ENCODE assay signal across 10 mouse cellular contexts in genomic region chrX:71963275-71963912, GRCm38 (mm10). TPM values are rescaled to one million over a fixed set of nuclear protein-coding genes. Genes with fewer than 3 reads are reported as not detected.
DNase-seq lines count a peak whose midpoint lies in the region; ATAC-seq and TF ChIP-seq lines count a peak whose summit lies in the region.
"Had no signal": no experiment of that assay in that cellular context is flagged by ENCODE, and none has a peak within 500 bp of the region (broad histone marks: within the 10 kb centered on the region; RNA-seq: fewer than 3 reads in every experiment).

No protein-coding gene starts in this region.

- no peaks in the 10 kb centered on the region for H3K36me3 ChIP-seq in heart, embryonic 13.5 days
- H3K36me3 ChIP-seq in hindbrain, embryonic 11.5 days (ENCODE audit: control insufficient read depth, insufficient read depth, low read length) = no peaks in the 10 kb centered on the region
- H3K36me3 ChIP-seq in midbrain, embryonic 13.5 days = 0 out of 2 replicates have a peak, but pooled peaks cover 5% of the 10 kb centered on the region
- H3K36me3 ChIP-seq: G1E had no signal

- H3K4me1 ChIP-seq in heart, embryonic 13.5 days = no peaks in the 10 kb centered on the region
- H3K4me1 ChIP-seq in cortical plate, adult 2 months (ENCODE audit: control insufficient read depth, insufficient read depth, low read length) = no peaks in the 10 kb centered on the region
- H3K4me1 ChIP-seq in hindbrain, embryonic 11.5 days (replicated peaks; ENCODE audit: control insufficient read depth, insufficient read depth, low read length) = no peaks in the 10 kb centered on the region
- peaks cover 6% of the 10 kb centered on the region for H3K4me1 ChIP-seq in midbrain, embryonic 13.5 days (replicated peaks)

- H3K27me3 ChIP-seq in heart, embryonic 13.5 days (replicated peaks) = peaks cover 42% of the 10 kb centered on the region
- H3K27me3 ChIP-seq in hindbrain, embryonic 11.5 days (ENCODE audit: control insufficient read depth, insufficient read depth, low read length) = no peaks in the 10 kb centered on the region
- no peaks in the 10 kb centered on the region; the same call in 1 of the 2 replicates for H3K27me3 ChIP-seq in midbrain, embryonic 13.5 days

- no peak for TF ChIP-seq CTCF in cortical plate, adult 2 months (IDR thresholded peaks at IDR 0.05; ENCODE audit: extremely low read depth, insufficient read depth, low read length)

- no peak for DNase-seq in heart, adult 18-20 months
- peak; percentile 10 for DNase-seq in hindbrain, embryonic 11.5 days (ENCODE audit: low spot score)
- DNase-seq in cerebellum, postnatal 25 days = no peak
- no peak for DNase-seq in cerebellum, postnatal 14 days
- no peak for DNase-seq in spleen, adult 12 weeks (ENCODE audit: low spot score)

- ATAC-seq in heart, embryonic 13.5 days (ENCODE audit: extremely low read depth, insufficient number of reproducible peaks, low FRiP score, low TSS enrichment) = no peak
- ATAC-seq in hindbrain, embryonic 11.5 days (ENCODE audit: low FRiP score) = peak; percentile 33; the same call in 1 of the 2 replicates
- peak; percentile 49 for ATAC-seq in midbrain, embryonic 13.5 days

- H3K9ac ChIP-seq in heart, embryonic 13.5 days = peak overlapping the region; percentile 75
- H3K9ac ChIP-seq in hindbrain, embryonic 11.5 days (ENCODE audit: low read depth, low read length) = peak overlapping the region; percentile 65
- H3K9ac ChIP-seq in midbrain, embryonic 13.5 days (replicated peaks) = peak overlapping the region; percentile 72

- peak overlapping the region; percentile 76 for H3K4me2 ChIP-seq in heart, embryonic 13.5 days
- peak overlapping the region; percentile 66 for H3K4me2 ChIP-seq in hindbrain, embryonic 11.5 days (replicated peaks; ENCODE audit: low read depth, low read length)
- H3K4me2 ChIP-seq in midbrain, embryonic 13.5 days (replicated peaks) = peak overlapping the region; percentile 66

- no peak overlapping the region for H3K27ac ChIP-seq in heart, embryonic 13.5 days (replicated peaks)
- H3K27ac ChIP-seq in cortical plate, adult 2 months (ENCODE audit: insufficient read depth, low read length) = peak overlapping the region; percentile 59; the same call in 1 of the 2 replicates
- H3K27ac ChIP-seq in hindbrain, embryonic 11.5 days (ENCODE audit: low read depth, low read length) = no peak overlapping the region
- peak overlapping the region; percentile 67 for H3K27ac ChIP-seq in midbrain, embryonic 13.5 days
- H3K27ac ChIP-seq: macrophage had no signal

- WGBS in heart, embryonic 13.5 days = 41% methylated on average over 9 of the region's 9 CpGs
- 30% methylated on average over 9 of the region's 9 CpGs for WGBS in hindbrain, embryonic 11.5 days
- 32% methylated on average over 9 of the region's 9 CpGs for WGBS in midbrain, embryonic 13.5 days

- no peaks in the 10 kb centered on the region for H3K9me3 ChIP-seq in heart, embryonic 13.5 days
- no peaks in the 10 kb centered on the region for H3K9me3 ChIP-seq in hindbrain, embryonic 11.5 days (ENCODE audit: control insufficient read depth, low read length)
- H3K9me3 ChIP-seq in midbrain, embryonic 13.5 days = no peaks in the 10 kb centered on the region
- H3K9me3 ChIP-seq: G1E had no signal

- peak overlapping the region; percentile 56 for H3K4me3 ChIP-seq in heart, embryonic 13.5 days
- peak overlapping the region; percentile 68 for H3K4me3 ChIP-seq in cortical plate, adult 2 months (ENCODE audit: insufficient read depth, low read length)
- H3K4me3 ChIP-seq in hindbrain, embryonic 11.5 days (ENCODE audit: low read depth, low read length) = peak overlapping the region; percentile 46
- peak overlapping the region; percentile 50 for H3K4me3 ChIP-seq in midbrain, embryonic 13.5 days (replicated peaks)

- 0 out of 2 replicates have a peak, but pooled peaks have one; percentile 6 for TF ChIP-seq POLR2A in cortical plate, adult 2 months (IDR thresholded peaks at IDR 0.05; ENCODE audit: extremely low read depth, insufficient read depth, low read length)

RNA-seq across cellular contexts. Expression of gene Prrg3, which starts 1.0 kb away (rescaled TPM):
- polyA plus RNA-seq in heart, embryonic 13.5 days (2015; fragmentation: Nextera tagmentation; extraction: Ambion mirVana) = 6.3 and 6.4 TPM in 2 replicates
- 1 to 10 TPM; 5.8 to 7.2 TPM for total RNA-seq in heart, adult 18-20 months (2021)
- polyA plus RNA-seq in cortical plate, adult 2 months (2012; rRNA removed) = 27.6 and 28.4 TPM in 2 replicates
- 7.8 and 8.1 TPM in 2 replicates for polyA plus RNA-seq in hindbrain, embryonic 11.5 days (2014; fragmentation: Nextera tagmentation; extraction: Ambion mirVana)
- polyA plus RNA-seq in midbrain, embryonic 13.5 days (2015; fragmentation: Nextera tagmentation; extraction: Ambion mirVana) = 10.0 and 12.0 TPM in 2 replicates
- polyA plus RNA-seq: G1E, macrophage had no signal

RNA-seq across cellular contexts. Expression of gene Fate1, which starts 9.4 kb away (rescaled TPM):
- 0.17 TPM in 1 of 2 replicates, not detected in the other for polyA plus RNA-seq in heart, embryonic 13.5 days (2015; fragmentation: Nextera tagmentation; extraction: Ambion mirVana)
- total RNA-seq in heart, adult 18-20 months (2021) = not detected
- 0.46 and 0.47 TPM in 2 replicates for polyA plus RNA-seq in cortical plate, adult 2 months (2012; rRNA removed)
- polyA plus RNA-seq in hindbrain, embryonic 11.5 days (2014; fragmentation: Nextera tagmentation; extraction: Ambion mirVana) = 0.26 TPM in 1 of 2 replicates, not detected in the other
- not detected in 2 replicates for polyA plus RNA-seq in midbrain, embryonic 13.5 days (2015; fragmentation: Nextera tagmentation; extraction: Ambion mirVana)
- total RNA-seq: G1E had no signal
- polyA plus RNA-seq: G1E, macrophage had no signal

RNA-seq across cellular contexts. Expression of gene Cnga2, which starts 28.3 kb away (rescaled TPM):
- 0.08 and 0.09 TPM in 2 replicates for polyA plus RNA-seq in heart, embryonic 13.5 days (2015; fragmentation: Nextera tagmentation; extraction: Ambion mirVana)
- not detected for total RNA-seq in heart, adult 18-20 months (2021)
- polyA plus RNA-seq in cortical plate, adult 2 months (2012; rRNA removed) = 0.54 and 0.66 TPM in 2 replicates
- not detected in 2 replicates for polyA plus RNA-seq in hindbrain, embryonic 11.5 days (2014; fragmentation: Nextera tagmentation; extraction: Ambion mirVana)
- 0.10 and 0.11 TPM in 2 replicates for polyA plus RNA-seq in midbrain, embryonic 13.5 days (2015; fragmentation: Nextera tagmentation; extraction: Ambion mirVana)
- polyA plus RNA-seq: G1E, macrophage had no signal

RNA-seq across cellular contexts. Expression of gene Gm1141, which starts 42.6 kb away (rescaled TPM):
- not detected in 2 replicates for polyA plus RNA-seq in heart, embryonic 13.5 days (2015; fragmentation: Nextera tagmentation; extraction: Ambion mirVana)
- not detected for total RNA-seq in heart, adult 18-20 months (2021)
- polyA plus RNA-seq in cortical plate, adult 2 months (2012; rRNA removed) = 1.5 TPM in 2 replicates
- polyA plus RNA-seq in hindbrain, embryonic 11.5 days (2014; fragmentation: Nextera tagmentation; extraction: Ambion mirVana) = 0.24 and 0.66 TPM in 2 replicates
- 0.17 and 0.22 TPM in 2 replicates for polyA plus RNA-seq in midbrain, embryonic 13.5 days (2015; fragmentation: Nextera tagmentation; extraction: Ambion mirVana)
- polyA plus RNA-seq: G1E had no signal

Comparison
In these comparisons a context has a peak if more than half of its experiments do, and no peak if none do; other contexts are left out.
1. H3K27ac ChIP-seq: peak in cortical plate, adult 2 months (single experiment) and midbrain, embryonic 13.5 days (single experiment); none in heart, embryonic 13.5 days (single experiment) and hindbrain, embryonic 11.5 days (single experiment).
2. Peak in every context shown above with its lines, with median percentiles within 50 percentile points of each other: H3K4me2 ChIP-seq, H3K4me3 ChIP-seq and H3K9ac ChIP-seq.